Mouse (Mus musculus) embryo, embryonic 11 days (tissue): ENCODE results near the gene Cyb5r1.
"Not testable (repeated sequence)": the region's sequence is repeated elsewhere in the genome, so short reads cannot be mapped to it uniquely, and the experiment has no call there.

ENCODE experiments used
- DNase-seq: peaks from one replicate; pipeline ENCODE4 v3.0.0-alpha.2; 2015

Cyb5r1 gene

GRCm38 (mm10) chr1:134414501-134415167, 9.3 kb downstream of the Cyb5r1 start:
- no peak for DNase-seq

DNA sequence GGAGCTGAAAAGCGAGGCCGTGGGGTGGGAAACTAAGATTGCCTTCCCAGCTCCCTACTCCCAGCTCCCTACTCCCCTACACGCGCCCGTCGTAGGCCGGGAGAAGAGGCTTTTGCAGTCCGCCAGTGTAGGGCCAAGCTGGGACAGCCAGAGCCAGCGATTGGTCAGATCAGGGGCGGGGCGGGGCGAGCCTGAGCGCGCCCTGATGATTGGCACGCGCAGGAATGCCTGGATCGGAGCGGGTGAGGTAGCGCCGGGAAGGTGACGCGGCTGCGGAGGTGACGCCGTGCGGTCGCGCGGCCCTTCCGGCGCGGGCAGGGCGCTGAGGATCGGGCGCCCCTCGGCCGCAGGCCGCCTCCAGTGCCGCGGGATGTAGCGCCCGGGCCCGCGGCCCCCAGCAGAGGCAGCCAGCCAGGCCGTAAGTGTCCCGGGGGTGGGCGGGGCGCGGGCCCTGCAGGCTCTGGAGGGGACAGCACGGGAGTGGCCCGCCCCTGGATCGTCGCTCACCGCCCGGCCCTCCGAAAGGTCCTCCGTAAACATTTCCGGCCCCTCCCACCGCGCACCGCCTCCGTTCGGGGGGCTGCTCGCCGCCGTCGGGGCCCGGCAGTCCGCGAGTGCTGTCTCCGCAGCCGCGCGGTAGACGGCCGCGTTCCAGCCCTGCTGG, 9.9 kb downstream of the Cyb5r1 start, which contains the start of gene Adipor1:
Gene Adipor1, plus strand, starts transcription at position 211 of the 664 bp plus-strand sequence.
- DNase-seq: peak; percentile 98

- DNase-seq: no peak
These were observed 13.1 kb downstream of the Cyb5r1 start for GRCm38 (mm10) chr1:134418414-134418975.

- no peak for DNase-seq
These were observed 13.8 kb downstream of the Cyb5r1 start for GRCm38 (mm10) chr1:134419176-134419575.

DNA sequence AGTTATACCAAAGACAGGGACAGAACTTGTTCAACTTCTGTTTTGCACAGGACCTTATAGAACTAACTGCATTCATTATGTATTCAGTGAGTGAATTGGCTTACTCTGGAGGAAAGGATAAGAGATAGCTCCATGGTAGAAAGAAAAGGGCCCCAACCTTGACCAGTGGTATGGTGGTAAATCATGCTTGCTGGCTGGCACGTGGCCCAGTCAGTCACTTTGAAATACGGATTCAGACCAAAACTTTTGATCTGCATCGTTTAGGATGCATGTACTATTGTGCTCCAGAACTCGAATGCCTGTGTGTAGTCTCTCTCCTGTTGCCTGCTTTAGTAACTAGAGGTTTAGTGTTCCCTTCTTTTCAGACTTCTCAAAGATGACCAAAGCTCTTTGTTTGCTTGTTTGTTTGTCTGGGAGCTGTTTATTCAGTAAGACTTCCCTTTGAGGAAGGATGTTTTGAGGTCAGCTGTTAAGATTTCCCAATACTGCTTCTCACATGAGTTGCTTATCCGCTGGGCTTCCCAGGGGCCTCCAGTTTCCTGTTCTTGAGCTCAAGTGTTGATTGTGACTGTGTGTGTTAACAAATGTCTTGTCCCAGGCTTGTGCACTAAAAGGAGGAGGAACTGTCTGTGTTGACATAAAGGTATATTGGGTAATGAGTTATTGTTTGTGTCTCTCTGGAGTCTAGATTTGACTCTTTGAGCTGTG, 14.5 kb downstream of the Cyb5r1 start:
- no peak for DNase-seq

DNA sequence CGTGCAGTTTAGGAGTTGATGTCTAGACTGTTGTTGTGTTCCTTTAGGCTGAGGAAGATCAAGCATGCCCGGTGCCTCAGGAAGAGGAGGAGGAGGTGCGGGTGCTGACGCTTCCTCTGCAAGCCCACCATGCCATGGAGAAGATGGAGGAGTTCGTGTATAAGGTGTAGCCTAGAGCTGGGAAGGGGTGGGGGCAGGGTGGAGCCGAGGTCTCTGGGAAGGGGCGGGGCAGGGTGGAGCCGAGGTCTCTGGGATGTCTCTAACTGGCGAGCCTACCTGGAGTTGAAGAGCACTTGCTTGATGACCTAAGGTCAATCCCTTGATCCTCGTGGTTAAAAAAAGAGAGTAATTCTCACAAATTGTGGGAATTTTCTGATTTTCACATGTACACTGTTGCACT, 18.6 kb downstream of the Cyb5r1 start:
- no peak for DNase-seq

DNA sequence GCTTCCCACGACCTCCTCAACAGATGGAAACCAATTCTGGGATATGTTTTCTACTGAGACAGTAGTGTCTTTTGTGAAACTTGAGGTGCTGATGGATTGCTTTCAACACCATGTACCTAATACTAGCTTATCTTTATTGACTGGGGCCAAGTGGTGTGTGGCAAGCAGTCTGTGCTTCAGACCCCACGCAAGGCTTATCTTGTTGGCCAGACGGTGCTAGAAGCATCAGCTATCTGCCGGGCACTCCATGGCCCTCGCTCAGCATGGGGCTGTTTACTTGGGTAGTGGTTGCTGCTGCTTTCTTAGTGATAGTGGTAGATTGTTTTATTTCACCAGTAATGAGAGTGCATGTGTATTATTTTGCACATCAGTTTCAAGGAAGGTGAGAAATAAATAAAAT, 20.9 kb downstream of the Cyb5r1 start:
- no peak for DNase-seq

- no peak for DNase-seq
These were observed 27.6 kb downstream of the Cyb5r1 start for GRCm38 (mm10) chr1:134433002-134433401.

GRCm38 (mm10) chr1:134433473-134433872, 28.1 kb downstream of the Cyb5r1 start:
- DNase-seq: no peak

DNA sequence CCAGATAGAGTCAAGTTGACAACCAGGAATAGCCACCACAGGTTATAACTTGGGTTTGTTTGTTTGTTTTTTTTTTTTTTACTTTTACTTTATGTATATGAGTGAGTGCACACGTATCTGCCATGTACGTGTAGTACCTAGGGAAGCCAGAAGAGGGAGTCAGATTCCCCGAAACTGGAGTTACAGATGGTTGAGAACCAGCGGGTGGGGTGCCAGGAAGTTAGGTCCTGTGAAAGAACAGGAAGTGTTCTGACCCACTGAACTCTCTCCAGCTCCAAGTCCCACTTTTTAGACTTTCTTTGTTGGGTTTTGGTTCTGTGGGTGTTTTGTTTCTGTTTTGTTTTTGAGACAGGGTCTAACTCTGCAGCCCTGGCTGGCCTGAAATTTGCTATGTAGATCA, 30.1 kb downstream of the Cyb5r1 start:
- DNase-seq: peak; percentile 26

DNA sequence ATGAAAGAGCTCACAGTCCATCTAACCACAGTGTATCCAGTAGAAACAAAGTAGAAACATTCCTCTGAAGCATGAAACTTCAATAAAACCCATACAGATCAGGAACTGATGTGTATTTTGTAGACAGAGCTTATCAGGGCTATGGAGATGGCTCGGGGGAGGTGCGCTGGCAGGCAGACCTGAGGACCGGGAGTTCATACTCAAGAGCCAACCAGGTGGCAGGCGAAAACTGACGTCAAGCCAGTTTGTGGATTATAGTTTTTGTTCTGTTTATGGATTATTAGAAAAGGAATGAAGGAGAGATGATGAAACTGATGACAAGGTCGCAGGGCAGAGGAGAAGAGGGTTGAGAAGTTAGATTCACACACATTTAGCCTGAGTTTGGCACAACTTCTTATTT, 35.1 kb downstream of the Cyb5r1 start:
- DNase-seq: no peak

DNA sequence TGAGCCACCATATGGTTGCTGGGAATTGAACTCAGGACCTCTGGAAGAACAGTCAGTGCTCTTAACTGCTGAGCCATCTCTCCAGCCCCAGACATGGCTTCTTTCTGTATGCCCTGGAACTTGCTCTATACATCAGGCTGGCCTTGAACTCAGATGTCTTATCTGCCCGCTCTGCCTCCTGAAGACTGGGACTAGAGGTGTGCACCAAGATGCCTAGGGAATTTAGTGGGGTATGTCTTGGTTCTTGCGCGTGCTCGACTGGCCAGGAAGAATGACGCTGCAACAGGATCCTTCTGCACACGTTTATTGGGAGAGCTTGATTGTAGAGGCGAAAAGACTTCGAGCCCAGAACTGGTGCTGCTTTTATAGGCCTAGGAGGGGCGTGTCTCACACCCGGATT, 36.4 kb downstream of the Cyb5r1 start:
- not testable (repeated sequence) for DNase-seq

GRCm38 (mm10) chr1:134442394-134442793, 37.0 kb downstream of the Cyb5r1 start:
- DNase-seq: no peak

DNA sequence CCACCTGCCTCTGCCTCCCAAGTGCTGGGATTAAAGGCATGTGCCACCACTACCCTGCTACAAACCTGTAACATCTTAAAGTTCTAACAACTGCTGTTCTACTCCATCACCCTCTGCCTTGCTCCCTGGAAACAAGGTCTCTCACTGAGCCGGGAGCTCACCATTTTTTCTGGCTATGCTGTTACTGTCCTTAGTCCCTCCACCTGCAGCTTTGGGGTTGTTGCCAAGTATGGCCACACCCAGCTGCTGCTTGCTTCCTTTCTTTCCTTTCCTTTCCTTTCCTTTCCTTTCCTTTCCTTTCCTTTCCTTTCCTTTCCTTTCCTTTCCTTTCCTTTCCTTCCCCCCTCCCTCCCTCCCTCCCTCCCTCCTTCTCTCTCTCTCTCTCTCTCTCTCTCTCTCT, 37.9 kb downstream of the Cyb5r1 start:
- not testable (repeated sequence) for DNase-seq

- DNase-seq: no peak
These were observed 40.1 kb downstream of the Cyb5r1 start for GRCm38 (mm10) chr1:134445418-134445817.

- DNase-seq: not testable (repeated sequence)
These were observed 43.2 kb downstream of the Cyb5r1 start for GRCm38 (mm10) chr1:134448537-134448936.

DNA sequence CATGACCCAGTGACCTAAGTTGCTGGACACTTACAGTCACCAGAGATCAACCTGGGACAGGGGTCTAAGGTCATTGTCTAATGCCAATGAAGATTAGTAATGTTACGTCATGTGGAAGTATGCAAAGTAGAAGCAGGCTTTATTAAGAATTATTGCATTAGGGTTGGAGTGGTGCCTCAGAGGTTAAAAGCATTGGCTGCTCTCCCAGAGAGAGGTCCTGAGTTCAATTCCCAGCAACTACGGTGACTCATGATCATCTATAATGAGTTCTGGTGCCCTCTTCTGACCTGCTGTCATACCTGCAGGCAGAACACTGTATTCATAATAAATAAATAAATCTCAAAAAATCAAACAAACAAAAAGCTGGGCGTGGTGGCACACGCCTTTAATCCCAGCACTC, 44.8 kb downstream of the Cyb5r1 start:
- DNase-seq: no peak

GRCm38 (mm10) chr1:134450986-134451385, 45.6 kb downstream of the Cyb5r1 start:
- peak; percentile 44 for DNase-seq

DNA sequence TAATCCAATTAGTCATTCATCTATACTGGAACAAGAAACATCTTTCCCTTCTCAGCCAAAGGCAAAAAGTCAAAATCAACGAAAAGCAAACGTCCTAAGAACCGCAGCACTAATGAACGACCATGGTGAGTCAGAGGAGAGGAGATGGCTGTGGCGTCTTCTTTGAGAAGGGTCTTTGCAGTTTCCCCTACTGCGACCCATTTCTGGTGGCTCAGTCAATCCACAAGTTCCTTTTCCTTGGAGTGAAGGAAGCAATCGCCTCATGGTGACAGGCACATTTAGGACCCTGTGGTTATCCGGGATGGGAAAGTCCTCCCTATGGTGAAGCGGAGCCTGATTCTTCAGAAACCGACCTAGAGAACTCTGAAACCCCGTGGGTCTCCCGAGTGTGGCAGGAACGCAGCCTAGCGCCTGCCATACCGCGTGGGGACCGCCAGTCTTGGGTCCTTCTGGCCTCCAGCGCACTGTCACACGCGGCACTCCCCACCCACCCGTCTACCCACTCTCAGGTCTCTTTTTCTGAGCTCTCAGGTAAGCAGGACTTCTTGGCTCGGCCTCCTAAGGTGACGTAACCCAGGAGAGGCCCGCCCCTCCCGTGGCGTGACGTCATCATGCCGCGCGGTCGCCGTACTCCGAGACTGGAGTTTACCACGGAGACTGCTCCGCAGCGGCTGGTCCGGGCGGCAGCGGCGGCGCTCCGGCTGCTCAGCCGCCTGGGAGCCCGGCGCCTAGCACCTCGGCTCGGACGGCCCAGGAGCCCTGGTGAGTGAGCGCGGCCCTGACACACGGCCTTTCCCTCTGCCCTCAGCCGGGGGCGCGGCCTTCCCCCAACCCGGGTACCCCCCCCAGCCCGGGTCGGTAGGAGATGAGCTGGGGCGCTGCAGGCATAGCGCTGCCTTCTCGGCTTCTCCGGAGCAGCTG, 49.8 kb downstream of the Cyb5r1 start, which contains the start of gene Klhl12:
Gene Klhl12, plus strand, starts transcription at position 628 of the 921 bp plus-strand sequence.
- DNase-seq: peak; percentile 93

- DNase-seq: no peak
These were observed 50.7 kb downstream of the Cyb5r1 start for GRCm38 (mm10) chr1:134456060-134456459.

- no peak for DNase-seq
These were observed 52.9 kb downstream of the Cyb5r1 start for GRCm38 (mm10) chr1:134458139-134458727.
